Mouse (Mus musculus) adrenal gland, adult 18-20 months (tissue): ENCODE measurements around the gene Olfr1507. TPM values are rescaled to one million over a fixed set of nuclear protein-coding genes. Genes with fewer than 3 reads are reported as not detected.

Experiments used
- DNase-seq, 2 experiments: peaks; one replicate each; pipeline ENCODE4 v3.0.0; 2021 to 2022; ENCODE audit warnings: low spot score in 2 of 2
- long read RNA-seq, 2 experiments: library from polyadenylated mRNA; stranded (forward); transcript quantifications; one replicate each; pipeline ENCODE4 v2.0.0; 2021
- total RNA-seq, 2 experiments: library from RNA; stranded (reverse); gene quantifications; 1 replicate in 1 of 2; 2 replicates in 1 of 2; pipeline ENCODE4 v1.2.3; 2021

Olfr1507 gene
- not detected for total RNA-seq
- long read RNA-seq, experiment 1 = 0 reads
- long read RNA-seq, experiment 2 = 0 reads

- DNase-seq = no peak
These were observed at the start of gene Olfr1507 for GRCm38 (mm10) chr14:52495516-52495915. Gene Olfr1507 (minus strand): TSS chr14:52495749.

- no peak for DNase-seq
These were observed 37.8 kb upstream of the Olfr1507 start for GRCm38 (mm10) chr14:52533336-52533735.

GRCm38 (mm10) chr14:52524952-52525351 lies 29.4 kb upstream of the Olfr1507 start:
- DNase-seq = no peak

GRCm38 (mm10) chr14:52467395-52467794 lies 28.2 kb downstream of the Olfr1507 start, which contains the start of gene Olfr1508:
Gene Olfr1508 (minus strand): TSS chr14:52467495.
- DNase-seq = no peak

GRCm38 (mm10) chr14:52465738-52466137 lies 29.8 kb downstream of the Olfr1507 start:
- DNase-seq = no peak

GRCm38 (mm10) chr14:52461928-52462327 lies 33.6 kb downstream of the Olfr1507 start:
- DNase-seq = no peak

GRCm38 (mm10) chr14:52451138-52451537 lies 44.4 kb downstream of the Olfr1507 start:
- no peak for DNase-seq

- DNase-seq = no peak
These were observed 52.9 kb downstream of the Olfr1507 start, which contains the start of gene Olfr1509 for GRCm38 (mm10) chr14:52442690-52443089. Gene Olfr1509 (plus strand): TSS chr14:52442990.

Other genes starting within 250 kb of the Olfr1507 start
- gene Chd8, start 238.0 kb downstream of the Olfr1507 start, total RNA-seq = 10 to 100 TPM; 69.1 to 80.0 TPM
- gene Tox4, start 216.6 kb downstream of the Olfr1507 start, total RNA-seq = 10 to 100 TPM; 64.5 to 66.0 TPM
- 10 to 100 TPM; 31.4 to 37.6 TPM for gene Rab2b, start 216.2 kb downstream of the Olfr1507 start, total RNA-seq
- 10 to 100 TPM; 36.6 to 46.3 TPM for gene Mettl3, start 190.6 kb downstream of the Olfr1507 start, total RNA-seq
- 1 to 10 TPM; 4.6 to 5.2 TPM for gene Sall2, start 167.0 kb downstream of the Olfr1507 start, total RNA-seq
- gene Olfr1513, start 139.3 kb downstream of the Olfr1507 start, total RNA-seq = not detected
- gene Olfr1512, start 116.6 kb downstream of the Olfr1507 start, total RNA-seq = not detected
- not detected for gene Olfr1511, start 98.4 kb downstream of the Olfr1507 start, total RNA-seq
- not detected for gene Olfr1510, start 81.4 kb downstream of the Olfr1507 start, total RNA-seq
- not detected for gene Olfr1509, start 52.8 kb downstream of the Olfr1507 start, total RNA-seq
- gene Olfr1508, start 28.3 kb downstream of the Olfr1507 start, total RNA-seq = not detected